Mouse (Mus musculus) limb, embryonic 11.5 days (tissue): Measurements from ENCODE around the gene Gps1. TPM values are rescaled to one million over a fixed set of nuclear protein-coding genes. Genes with fewer than 3 reads are reported as not detected.
A peak's percentile ranks its signal among the peaks of the same experiment; 100 is the strongest.
"Not testable (repeated sequence)": the region's sequence is repeated elsewhere in the genome, so short reads cannot be mapped to it uniquely, and the experiment has no call there.

ENCODE experiments used
- ATAC-seq: fragments of 200-750 bp; cut with Nextera tagmentation; 2 replicates; pipeline ENCODE4 v1.8.0; 2017; ENCODE audit warnings: low read depth; ENCODE audit not compliant: insufficient number of reproducible peaks, low FRiP score, low TSS enrichment
- DNase-seq: peaks from one replicate; pipeline ENCODE4 v3.0.0-alpha.2; 2015; ENCODE audit warnings: low spot score
- H3K27ac ChIP-seq: fragments of 300-500 bp; sonication (generic); replicated peaks from 2 replicates; pipeline ENCODE4 v1.5.1; 2014; ENCODE audit warnings: low read depth, mild to moderate bottlenecking, low read length
- H3K27me3 ChIP-seq: fragments of 300-500 bp; sonication (generic); 2 replicates; pipeline ENCODE4 v1.6.1; 2014; ENCODE audit warnings: mild to moderate bottlenecking, low read length, mixed read lengths; ENCODE audit not compliant: control insufficient read depth, insufficient read depth
- H3K36me3 ChIP-seq: fragments of 300-500 bp; sonication (generic); 2 replicates; pipeline ENCODE4 v1.6.1; 2014; ENCODE audit warnings: mild to moderate bottlenecking, low read length, moderate library complexity, mixed read lengths; ENCODE audit not compliant: control insufficient read depth, insufficient read depth
- H3K4me1 ChIP-seq: fragments of 300-500 bp; sonication (generic); 2 replicates; pipeline ENCODE4 v1.6.1; 2014; ENCODE audit warnings: low read length, mixed read lengths; ENCODE audit not compliant: control insufficient read depth, insufficient read depth
- H3K4me2 ChIP-seq: fragments of 300-500 bp; sonication (generic); 2 replicates; pipeline ENCODE4 v1.6.1; 2014; ENCODE audit warnings: low read depth, mild to moderate bottlenecking, moderate library complexity; ENCODE audit not compliant: severe bottlenecking
- H3K4me3 ChIP-seq: fragments of 300-500 bp; sonication (generic); 2 replicates; pipeline ENCODE4 v1.5.1; 2014; ENCODE audit warnings: low read depth, low read length
- H3K9ac ChIP-seq: fragments of 300-500 bp; sonication (generic); 2 replicates; pipeline ENCODE4 v1.6.1; 2014; ENCODE audit warnings: mild to moderate bottlenecking, low read length
- H3K9me3 ChIP-seq: fragments of 300-500 bp; sonication (generic); 2 replicates; pipeline ENCODE4 v1.6.1; 2016; ENCODE audit warnings: low read length; ENCODE audit not compliant: control insufficient read depth
- WGBS: fragments of 180-500 bp; shearing (Covaris S2); extraction: QIAGEN DNeasy Blood & Tissue Kit; methylation state at CpG from one replicate; pipeline ENCODE4 v1.1.7; 2014; 5-methylcytosine and 5-hydroxymethylcytosine counted together
- polyA plus RNA-seq: library from polyadenylated mRNA; unstranded; fragments of >200 nt; fragmentation: Nextera tagmentation; extraction: Ambion mirVana; gene quantifications from 2 replicates; pipeline ENCODE4 v1.2.1, GENCODE M21; 2014

Gene Gps1
- polyA plus RNA-seq, 1 experiment from 2014 or later: 275 TPM

DNA sequence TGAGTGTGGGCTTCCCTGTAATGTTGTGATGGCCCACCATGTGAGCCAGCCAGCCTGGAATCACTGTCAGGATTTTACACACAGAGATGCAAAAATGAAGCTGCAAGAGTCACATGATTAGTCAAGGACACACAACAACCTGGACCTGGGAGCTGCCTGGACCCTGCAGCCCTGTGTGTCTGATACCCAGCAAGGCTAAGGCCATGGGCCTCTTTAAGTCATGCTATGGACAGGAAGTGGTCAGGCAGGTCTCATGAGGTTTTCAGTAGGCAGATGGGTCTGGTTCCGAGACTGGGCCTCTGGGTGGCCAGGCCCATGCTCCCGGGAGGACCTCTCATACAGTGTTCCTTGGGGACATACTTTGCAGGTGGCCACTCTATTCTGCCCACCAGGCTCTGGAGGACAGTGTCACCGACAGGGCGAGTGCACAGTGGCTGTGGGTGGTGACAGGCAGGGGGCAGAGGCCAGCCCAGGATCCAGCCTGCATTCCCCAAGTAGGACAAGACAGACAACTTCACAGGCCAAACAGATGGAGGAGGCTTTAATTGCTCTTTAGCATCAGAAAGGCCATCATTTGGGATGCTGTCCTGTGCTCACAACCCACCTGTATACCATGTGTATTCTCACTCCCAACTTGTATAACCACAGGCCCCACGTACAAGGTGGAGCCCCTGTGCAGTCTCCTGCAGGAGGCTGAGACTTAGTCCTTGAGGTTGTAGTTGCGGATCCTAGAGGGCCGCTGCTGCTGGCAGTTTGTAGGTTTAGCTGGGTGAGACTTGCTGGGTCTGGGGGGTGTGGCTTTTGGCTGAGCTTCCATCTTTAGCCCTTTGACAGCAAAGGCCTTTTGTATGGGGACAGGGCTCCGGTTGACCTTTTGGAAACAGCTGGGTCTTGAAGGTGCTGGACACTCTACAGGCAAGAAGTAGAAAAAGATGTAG, 42.2 kb downstream of the Gps1 start:
- DNase-seq: no peak
- Histone ChIP-seq H3K9me3 (no peaks in the 10 kb centered on the region), H3K4me1 (peaks cover 26% of the 10 kb centered on the region), H3K27ac (peak overlapping the region; percentile 97), H3K9ac (peak overlapping the region; percentile 80; the same call in 1 of the 2 replicates), H3K4me3 (no peak overlapping the region), H3K36me3 (peaks cover 5% of the 10 kb centered on the region), H3K4me2 (no peak overlapping the region), H3K27me3 (no peaks in the 10 kb centered on the region)
- 86% methylated on average over 8 of the region's 8 CpGs for WGBS
- ATAC-seq: no peak

DNA sequence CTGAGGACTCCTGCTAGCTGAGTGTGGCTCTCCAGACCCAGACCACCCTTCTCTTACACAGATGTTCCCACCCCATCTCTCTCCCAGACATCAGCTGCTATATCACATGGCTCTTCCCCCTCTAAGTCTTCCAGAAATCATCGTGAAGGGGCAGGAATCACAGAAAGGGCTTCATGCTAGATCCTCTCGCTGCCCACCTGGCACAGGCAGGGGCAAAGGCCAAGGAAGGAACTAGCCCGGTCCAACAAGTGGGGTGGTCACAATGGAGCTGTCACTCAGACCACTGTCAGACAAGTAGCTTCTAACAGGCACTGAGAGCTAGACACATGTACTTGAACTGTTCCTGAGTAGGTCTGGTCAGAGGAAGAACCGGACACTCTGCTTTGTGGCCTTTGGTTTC, 44.3 kb downstream of the Gps1 start:
- H3K27ac ChIP-seq: no peak overlapping the region
- no peak overlapping the region for H3K9ac ChIP-seq
- H3K4me1 ChIP-seq: peaks cover 10% of the 10 kb centered on the region
- 77% methylated on average over 4 of the region's 4 CpGs for WGBS
- DNase-seq (no peak), ATAC-seq (no peak)
- no peaks in the 10 kb centered on the region for H3K9me3 ChIP-seq
- H3K4me2 ChIP-seq: no peak overlapping the region
- no peak overlapping the region for H3K4me3 ChIP-seq
- no peaks in the 10 kb centered on the region for H3K36me3 ChIP-seq
- no peaks in the 10 kb centered on the region for H3K27me3 ChIP-seq

DNA sequence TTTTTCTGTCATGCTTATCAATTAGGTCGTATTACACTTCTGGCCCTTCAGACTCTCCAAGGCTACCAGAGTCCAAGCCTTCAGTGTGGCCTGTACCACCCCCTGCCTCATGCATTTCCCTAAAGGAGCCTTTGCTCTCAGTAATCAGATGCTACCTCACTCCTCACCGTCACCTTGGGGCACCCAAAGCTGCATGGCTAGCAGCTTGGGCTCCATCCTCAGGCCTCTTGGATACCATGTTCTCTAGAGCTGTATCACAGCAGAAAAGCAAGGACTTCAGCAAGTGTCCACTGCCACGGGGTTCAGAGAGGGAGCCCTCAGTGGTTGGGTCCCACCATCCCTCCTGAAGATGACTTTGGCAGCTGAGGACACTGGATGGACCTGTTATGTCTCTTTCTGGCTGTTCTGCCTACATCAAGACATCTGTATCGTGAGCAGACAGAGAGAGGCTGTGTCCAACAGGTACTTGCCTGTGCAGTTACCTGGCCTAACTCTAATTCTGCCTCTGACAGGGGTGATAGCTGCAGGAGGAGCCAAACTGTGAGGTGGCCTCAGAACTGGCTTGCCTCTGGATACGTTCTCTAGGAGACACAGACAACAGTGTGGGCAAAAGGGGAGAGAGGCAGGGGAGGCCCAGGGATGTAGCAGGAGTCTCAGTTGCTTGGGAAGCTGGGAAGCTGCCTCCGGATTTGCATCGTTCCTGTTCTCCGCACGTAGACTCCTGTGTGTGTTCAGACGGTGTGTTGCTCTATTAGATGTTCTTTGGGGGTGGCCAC, 45.9 kb downstream of the Gps1 start:
- Histone ChIP-seq H3K4me3 (no peak overlapping the region), H3K9ac (no peak overlapping the region), H3K4me2 (no peak overlapping the region), H3K36me3 (no peaks in the 10 kb centered on the region), H3K9me3 (no peaks in the 10 kb centered on the region), H3K27ac (no peak overlapping the region), H3K4me1 (peaks cover 10% of the 10 kb centered on the region), H3K27me3 (no peaks in the 10 kb centered on the region)
- ATAC-seq: no peak
- 89% methylated on average over 10 of the region's 10 CpGs for WGBS
- DNase-seq: no peak

DNA sequence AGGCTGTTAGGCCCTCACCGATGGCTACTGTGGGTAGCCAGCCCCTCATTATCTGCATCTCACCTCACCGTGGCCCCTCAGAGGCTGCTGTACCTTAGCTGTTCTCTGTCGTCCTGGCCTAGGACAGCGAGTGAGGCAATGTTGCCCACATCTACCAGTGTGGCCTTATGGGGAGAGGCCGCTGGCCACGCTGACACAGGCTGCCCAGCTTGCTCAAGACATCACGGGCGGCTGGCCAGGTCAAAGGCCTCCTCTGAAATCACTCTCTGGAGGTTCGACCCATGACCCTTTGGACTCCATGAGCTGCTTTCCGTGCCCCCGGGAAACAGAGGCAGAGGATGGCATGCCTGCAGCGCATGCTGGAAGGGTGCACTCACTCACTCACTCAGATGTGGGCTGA, 46.6 kb downstream of the Gps1 start:
- DNase-seq (no peak), ATAC-seq (no peak)
- H3K27me3 ChIP-seq: no peaks in the 10 kb centered on the region
- no peaks in the 10 kb centered on the region for H3K36me3 ChIP-seq
- H3K4me1 ChIP-seq: peaks cover 3% of the 10 kb centered on the region; the same call in 1 of the 2 replicates
- no peak overlapping the region for H3K27ac ChIP-seq
- no peaks in the 10 kb centered on the region for H3K9me3 ChIP-seq
- H3K4me2 ChIP-seq: no peak overlapping the region
- no peak overlapping the region for H3K9ac ChIP-seq
- no peak overlapping the region for H3K4me3 ChIP-seq
- 84% methylated on average over 12 of the region's 12 CpGs for WGBS

GRCm38 (mm10) chr11:120831659-120832440, 47.8 kb downstream of the Gps1 start:
- 91% methylated on average over 3 of the region's 3 CpGs for WGBS
- no peak for ATAC-seq
- H3K4me3 ChIP-seq: no peak overlapping the region
- no peaks in the 10 kb centered on the region for H3K36me3 ChIP-seq
- H3K27me3 ChIP-seq: no peaks in the 10 kb centered on the region
- no peak overlapping the region for H3K4me2 ChIP-seq
- H3K4me1 ChIP-seq: no peaks in the 10 kb centered on the region
- no peak overlapping the region for H3K27ac ChIP-seq
- DNase-seq: no peak
- no peak overlapping the region for H3K9ac ChIP-seq
- no peaks in the 10 kb centered on the region for H3K9me3 ChIP-seq

DNA sequence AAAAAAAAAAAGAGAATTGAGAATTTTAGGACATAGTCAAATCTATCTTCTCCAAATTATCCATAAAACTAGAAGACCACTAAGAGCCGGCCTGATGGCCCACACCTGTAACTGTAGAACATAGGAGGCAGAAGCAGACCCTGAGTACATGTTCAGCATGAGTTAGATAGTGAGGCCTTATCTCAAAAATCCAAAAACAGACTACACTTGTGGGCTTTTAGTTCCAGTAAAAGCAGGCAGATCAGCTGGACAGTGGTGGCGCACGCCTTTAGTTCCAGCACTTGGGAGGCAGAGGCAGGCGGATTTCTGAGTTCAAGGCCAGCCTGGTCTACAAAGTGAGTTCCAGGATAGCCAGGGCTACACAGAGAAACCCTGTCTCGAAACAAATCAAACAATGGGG, 48.9 kb downstream of the Gps1 start:
- ATAC-seq, H3K27ac ChIP-seq: not testable (repeated sequence)
- WGBS: 95% methylated on average over 5 of the region's 5 CpGs

GRCm38 (mm10) chr11:120833555-120834280, 49.6 kb downstream of the Gps1 start:
- H3K27ac ChIP-seq: no peak overlapping the region
- no peak overlapping the region for H3K9ac ChIP-seq
- no peak for DNase-seq
- ATAC-seq: no peak
- no peaks in the 10 kb centered on the region for H3K36me3 ChIP-seq
- no peaks in the 10 kb centered on the region for H3K9me3 ChIP-seq
- WGBS: 84% methylated on average over 8 of the region's 8 CpGs
- H3K4me2 ChIP-seq: no peak overlapping the region
- H3K4me1 ChIP-seq: no peaks in the 10 kb centered on the region
- no peak overlapping the region for H3K4me3 ChIP-seq
- H3K27me3 ChIP-seq: no peaks in the 10 kb centered on the region

More for the DNA sequence above, 48.9 kb downstream of the Gps1 start:
- H3K36me3 ChIP-seq, H3K4me3 ChIP-seq, DNase-seq, H3K4me1 ChIP-seq, H3K4me2 ChIP-seq, H3K9ac ChIP-seq, H3K27me3 ChIP-seq, H3K9me3 ChIP-seq: not testable (repeated sequence)
